Mouse (Mus musculus): ENCODE data around the gene Tmem170.

The Tmem170 gene

DNA sequence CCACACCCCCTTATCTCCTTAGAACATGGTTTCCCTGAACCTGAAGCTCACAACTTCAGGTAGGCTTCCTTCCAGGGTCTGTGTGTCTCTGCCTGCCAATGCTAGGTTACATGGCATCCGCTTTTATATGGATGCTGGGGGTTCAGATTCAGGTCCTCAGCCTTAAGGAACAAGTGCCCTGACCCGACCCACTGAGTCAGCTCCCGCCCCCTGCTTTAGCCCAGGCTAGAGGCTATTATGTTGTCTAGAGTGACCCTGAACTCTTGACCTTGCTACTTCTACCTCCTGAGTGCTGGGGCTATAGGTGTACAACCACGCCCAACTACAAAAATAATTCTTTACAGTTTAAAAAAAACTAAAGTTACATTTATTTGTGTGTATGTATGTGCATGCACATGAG, 61.5 kb downstream of the Tmem170 start:
- no peak for DNase-seq (ENCODE audit: low spot score in 2 of 2)

- DNase-seq (ENCODE audit: low spot score in 2 of 2) = no peak
Measured at GRCm38 (mm10) chr8:111813818-111814217, 62.7 kb downstream of the Tmem170 start.
